Mouse (Mus musculus) cortical plate, adult 2 months (tissue): Measurements from ENCODE around the gene Itk.

ENCODE experiments used
- CTCF ChIP-seq: fragments of 200-500 bp; IDR thresholded peaks from 2 replicates; pipeline ENCODE4 v1.5.1; 2011; ENCODE audit warnings: mild to moderate bottlenecking, control low read depth, low read length; ENCODE audit not compliant: insufficient read depth; ENCODE audit errors: extremely low read depth
- POLR2A ChIP-seq: fragments of 200-500 bp; IDR thresholded peaks from 2 replicates; pipeline ENCODE4 v1.6.1; 2011; ENCODE audit warnings: mild to moderate bottlenecking, low read length, control low read depth; ENCODE audit not compliant: insufficient read depth; ENCODE audit errors: extremely low read depth

DNA sequence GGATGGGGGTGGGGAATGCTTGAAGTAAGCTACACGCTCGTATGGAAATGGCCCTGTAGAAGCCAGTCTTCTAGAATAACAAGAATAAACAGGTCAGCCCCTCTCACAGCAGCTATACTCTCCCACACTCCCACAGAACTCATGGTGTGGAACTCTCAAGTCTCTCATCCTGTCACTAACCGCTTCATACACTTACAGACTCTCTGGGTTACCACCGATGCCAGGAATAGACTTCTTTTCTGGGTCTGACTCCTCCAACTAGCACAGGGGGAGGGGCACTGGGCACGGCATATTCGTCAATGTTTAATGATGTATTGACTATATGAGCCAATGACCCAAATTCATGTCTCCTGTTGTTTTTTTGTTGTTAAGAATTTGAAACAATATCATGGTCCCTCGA lies 82.5 kb downstream of the Itk start:
- no peak for TF ChIP-seq CTCF
- no peak for TF ChIP-seq POLR2A
